Mouse (Mus musculus) left cerebral cortex, adult 8-10 months (tissue): Measurements from ENCODE around the gene Mipol1. TPM values are rescaled to one million over a fixed set of nuclear protein-coding genes. Genes with fewer than 3 reads are reported as not detected.
A peak's percentile ranks its signal among the peaks of the same experiment; 100 is the strongest.
"Not testable (repeated sequence)": the region's sequence is repeated elsewhere in the genome, so short reads cannot be mapped to it uniquely, and the experiment has no call there.

Source experiments
- DNase-seq, 2 experiments: peaks; one replicate each; pipeline ENCODE4 v3.0.0; 2022; ENCODE audit warnings: low spot score in 2 of 2
- total RNA-seq, 4 experiments: library from RNA; stranded (reverse); gene quantifications; 2 replicates each; pipeline ENCODE4 v1.2.4; 2022

Mipol1 gene
- 10 to 100 TPM in 1 of 4 experiments, 1 to 10 TPM in 3; 7.9 to 13.1 (median 8.4) TPM for total RNA-seq

DNA sequence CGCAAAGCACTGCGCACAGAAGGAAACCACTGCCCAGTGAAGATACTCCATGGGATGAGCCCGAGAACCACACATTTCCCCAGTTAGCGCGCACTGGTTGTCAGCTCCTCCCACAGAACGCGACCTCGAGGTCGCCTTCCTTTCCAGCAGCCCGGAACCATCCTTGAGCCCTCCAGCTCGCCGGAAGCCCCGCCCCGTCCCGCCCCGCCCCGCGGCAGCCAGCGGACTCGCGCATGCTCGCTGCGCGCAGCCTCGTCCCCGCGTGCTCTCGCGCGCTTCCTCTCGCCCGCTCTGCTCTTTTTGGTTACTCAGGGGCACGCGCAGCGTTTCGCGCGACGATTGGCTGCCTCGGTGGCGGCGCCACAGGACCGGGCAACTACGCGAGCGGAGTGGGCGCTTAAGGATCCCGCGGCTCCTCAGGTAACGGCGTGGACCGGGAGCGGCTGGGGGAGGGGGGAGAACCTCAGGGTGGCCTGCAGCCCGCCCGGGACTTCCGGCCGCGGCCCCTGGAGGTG lies at the start of gene Mipol1, which contains the start of gene Prps1l3:
Gene Mipol1, plus strand, starts transcription at position 236 of the 515 bp plus-strand sequence.
Gene Prps1l3, plus strand, starts transcription at position 221 of the 515 bp plus-strand sequence.
- peak; percentile 70 to 82 for DNase-seq

DNA sequence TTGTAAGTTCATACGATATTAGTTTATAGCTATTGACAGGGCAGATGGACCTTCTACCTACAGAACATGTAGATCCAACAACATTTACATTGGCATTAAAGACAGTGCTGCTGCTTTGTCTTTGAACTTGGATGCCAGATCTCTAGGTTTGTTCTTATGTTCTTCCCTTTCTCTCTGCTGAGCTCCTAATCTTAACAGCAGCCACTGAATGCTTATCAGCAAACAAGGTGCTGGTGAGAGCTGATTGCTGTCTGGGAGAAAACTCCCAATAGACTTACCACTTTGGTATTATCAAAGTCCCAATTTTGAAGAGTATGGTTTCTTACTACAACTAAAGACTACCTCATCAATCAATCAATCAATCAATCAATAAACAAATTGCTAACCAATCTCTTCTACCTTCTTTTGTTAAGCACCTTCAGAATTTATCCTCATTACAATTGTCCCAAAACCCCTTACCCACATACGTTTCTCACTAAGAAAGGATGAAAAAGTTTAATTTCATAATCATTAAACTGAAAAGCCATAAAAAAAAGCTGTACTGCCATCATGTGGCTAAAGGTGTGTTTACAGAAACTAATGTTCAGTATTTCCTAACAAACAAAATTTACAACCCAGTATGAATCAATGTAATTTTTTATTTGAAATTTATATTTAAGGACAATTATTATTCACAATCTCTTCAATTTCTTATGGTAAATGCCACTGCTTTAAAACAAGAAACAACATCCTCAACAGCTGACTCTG lies 45.7 kb upstream of the Mipol1 start:
- no peak for DNase-seq

DNA sequence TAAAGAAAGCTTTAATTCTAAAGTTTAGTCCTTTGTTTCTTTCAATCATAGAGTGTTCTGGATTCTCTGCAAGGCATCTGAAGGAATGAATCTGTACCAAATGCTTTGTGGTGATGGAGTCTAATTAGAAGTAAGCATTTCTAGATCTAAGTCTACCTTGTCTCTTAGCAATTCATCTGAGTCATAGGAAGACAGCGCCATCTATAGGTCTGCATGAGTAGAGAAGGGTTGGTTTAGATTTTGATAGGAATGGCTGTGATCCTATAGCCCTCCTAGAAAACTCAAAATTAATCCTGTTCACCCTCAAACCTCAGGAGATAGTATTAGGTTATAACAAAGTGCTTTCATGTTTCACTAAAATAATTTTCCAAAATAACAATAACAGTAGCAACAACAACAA lies 44.8 kb upstream of the Mipol1 start:
- no peak for DNase-seq

DNA sequence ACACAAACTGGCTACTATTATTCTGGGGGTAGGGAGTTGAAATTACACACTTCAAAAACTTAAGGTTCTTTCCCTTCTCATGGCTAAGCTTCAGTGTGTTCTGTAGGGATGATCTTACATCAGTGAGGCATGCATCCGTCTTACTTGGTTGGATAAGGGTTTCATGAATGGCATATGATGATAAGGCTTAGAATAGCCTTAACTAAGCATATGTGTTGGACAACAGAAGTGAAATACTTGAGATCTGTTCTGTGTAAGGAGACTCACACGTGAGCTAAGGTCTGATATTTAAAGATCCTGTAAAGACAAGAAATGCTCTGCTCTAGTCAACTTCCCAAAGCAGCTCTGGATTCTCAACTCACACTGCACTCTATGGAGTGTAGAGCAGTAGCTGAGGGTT lies 44.1 kb upstream of the Mipol1 start:
- no peak for DNase-seq

DNA sequence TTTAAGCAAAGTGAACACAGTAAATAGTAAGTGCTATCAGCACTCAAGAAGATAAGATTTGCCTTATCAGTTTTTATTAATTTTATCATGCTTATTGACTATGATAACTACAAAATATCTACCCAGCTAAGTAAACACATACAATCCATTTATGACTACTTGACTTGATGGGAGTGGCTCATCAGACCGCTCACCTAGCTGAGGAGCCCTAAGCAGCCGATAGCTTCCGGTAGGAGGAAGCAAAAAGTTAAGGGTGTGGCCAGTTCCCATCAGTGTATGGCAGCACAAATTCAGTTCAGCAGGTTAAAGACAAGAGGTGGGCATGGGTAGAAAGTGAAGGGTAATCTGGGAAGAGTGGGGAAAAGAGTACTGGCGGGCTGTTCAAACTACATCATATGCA lies 43.2 kb upstream of the Mipol1 start:
- no peak for DNase-seq

DNA sequence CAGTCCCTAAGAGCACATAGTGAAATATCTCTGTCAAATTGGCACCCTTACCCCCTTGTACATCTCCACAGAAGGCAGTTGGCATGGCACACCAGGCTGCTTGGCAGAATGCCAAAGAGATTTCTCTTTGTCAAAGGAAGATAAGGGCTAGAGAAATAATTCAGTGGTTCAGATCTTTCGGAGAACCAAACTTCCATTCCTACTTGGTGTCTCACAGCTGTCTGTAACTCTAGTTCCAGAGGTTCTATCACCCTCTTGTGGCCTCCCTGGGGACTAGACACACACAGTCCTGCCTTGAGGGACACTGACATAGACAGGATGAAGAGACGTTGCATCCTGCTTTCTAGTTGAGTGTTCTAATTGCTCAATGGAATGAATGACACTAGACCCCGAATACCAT lies 35.6 kb upstream of the Mipol1 start:
- no peak for DNase-seq

DNA sequence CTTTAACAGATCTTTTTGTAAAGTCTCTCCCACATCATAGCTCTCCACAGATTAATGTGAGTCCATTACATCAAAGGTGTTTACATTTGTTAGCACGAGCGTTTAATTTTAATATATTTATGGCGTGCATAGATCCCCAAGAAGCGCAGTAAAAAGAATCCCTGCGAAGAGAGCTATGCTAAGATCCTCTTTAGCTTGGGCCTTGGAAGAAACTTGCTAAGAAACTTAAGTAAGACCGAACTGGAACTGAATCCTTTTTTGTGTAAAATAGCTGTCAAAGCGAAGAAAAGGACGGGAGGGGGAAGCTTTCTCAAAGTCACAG lies 34.0 kb upstream of the Mipol1 start:
- DNase-seq = no peak

DNA sequence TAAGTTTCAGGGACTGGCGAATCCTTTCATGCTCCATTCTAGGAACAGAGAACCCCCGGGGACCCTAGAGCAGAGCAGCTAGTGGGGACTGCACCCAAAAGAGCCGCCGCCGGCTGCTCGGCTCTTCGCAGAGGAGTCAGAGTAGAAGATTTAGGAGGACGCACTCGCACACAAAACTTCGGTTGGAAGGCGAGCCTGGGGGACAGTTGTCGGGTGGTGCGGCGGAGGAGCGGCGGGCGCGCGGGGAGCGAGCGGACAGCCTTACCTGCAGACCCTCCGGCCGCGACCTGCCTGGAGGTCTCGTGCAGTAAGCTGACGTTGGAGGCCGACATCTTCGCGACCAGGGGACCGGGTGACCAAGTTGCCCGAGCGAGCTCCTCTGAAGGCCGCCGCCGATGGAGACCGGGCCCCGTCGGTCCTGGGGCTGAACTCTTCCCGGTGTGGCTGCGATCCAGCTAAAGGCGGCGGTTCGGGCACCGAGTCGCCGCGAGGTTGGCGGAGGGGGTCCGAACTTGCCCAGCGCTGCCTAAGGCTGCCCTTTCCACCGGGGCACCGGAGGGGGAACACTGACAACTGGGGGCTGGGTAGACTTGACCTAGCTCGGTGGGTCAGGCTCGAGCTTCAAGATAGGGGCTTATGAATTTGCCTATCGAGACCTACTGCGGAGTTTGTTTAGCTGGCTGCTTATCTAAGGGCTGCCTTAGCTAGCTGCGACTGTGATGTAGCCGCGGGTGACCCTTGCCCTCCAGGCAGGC lies 33.4 kb upstream of the Mipol1 start:
- peak in 1 of 2 experiments; percentile 3 for DNase-seq

DNA sequence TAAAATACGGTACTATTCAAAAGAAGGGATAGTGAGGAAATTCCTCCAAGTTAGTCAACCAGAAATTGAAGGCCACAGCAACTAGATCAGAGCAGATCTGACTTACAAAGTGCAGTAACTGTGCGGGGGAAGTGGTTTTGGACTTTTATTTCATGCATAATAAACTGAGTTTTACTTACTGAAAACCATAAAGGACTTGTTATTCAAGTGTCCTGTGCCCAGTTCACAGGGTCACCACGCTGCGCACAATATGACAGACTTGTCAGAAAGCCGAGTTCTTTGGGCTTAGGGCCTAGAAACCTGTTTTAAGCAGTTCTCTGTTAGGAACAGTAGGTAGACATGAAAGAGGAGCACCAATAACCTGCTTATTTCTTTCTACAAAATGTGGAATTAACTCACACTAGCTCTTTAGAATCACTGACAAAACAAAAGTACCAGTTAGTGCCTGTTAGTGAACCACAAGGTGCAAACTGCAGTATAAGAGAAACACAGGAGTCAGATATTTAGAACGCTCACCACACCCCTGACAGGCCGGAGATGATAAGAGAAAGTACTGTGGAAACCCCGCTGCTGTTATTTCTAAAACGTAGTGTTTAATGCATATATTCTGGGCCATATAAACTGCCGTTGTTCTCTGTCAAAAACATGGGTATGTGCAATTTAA lies 32.7 kb upstream of the Mipol1 start, which contains the start of gene Slc25a21:
Gene Slc25a21, minus strand, starts transcription at position 110 of the 664 bp plus-strand sequence.
- no peak for DNase-seq

DNA sequence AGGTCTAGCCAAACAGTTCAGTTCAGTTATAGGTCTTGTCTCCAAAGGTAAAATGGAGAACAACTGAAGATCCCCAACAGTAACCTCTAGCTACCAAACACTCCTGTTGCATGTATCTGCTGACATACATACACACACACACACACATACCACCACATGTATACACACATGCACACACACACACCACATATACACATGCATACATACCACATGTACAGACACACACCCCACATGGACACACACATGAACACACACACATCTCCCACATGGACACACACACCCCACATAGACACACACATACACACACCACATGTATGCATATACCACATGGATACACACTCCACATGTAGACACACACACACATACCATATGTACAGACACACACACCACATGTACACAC lies 32.0 kb upstream of the Mipol1 start:
- no peak for DNase-seq

DNA sequence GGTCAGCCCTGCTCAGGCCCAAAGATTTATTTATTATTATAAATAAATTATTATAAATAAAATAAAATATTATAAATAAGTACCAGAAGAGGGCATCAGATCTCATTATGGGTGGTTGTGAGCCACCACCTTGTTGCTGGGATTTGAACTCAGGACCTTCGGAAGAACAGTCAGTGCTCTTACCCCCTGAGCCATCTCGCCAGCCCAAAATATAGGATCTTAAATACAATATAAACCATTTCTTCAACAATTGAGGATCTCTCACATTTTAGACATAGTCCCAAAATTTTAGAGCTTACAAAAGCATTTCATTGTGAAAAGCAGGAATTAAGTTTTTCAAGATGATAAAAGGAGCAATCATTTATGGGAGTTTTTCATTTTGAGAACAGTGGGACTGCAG lies 30.8 kb upstream of the Mipol1 start:
- no peak for DNase-seq

DNA sequence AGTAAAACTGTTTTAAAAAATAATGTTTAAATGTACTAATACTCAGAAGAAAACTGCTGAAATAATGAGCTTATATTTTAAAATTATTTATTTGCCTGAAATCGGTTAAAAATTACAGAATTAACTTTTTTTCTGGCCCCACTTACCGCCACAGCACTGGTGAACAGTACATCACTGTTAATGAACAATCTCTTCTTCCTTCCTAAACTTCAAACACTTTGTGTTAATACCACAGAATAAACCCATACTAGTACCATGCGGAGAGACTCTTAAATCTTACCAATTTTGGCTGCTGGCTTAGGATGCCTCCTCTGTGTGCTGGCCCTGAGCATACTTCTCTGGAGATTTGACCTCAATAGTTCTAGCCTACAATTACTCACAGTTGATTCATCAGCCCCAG lies 28.3 kb upstream of the Mipol1 start:
- no peak for DNase-seq

DNA sequence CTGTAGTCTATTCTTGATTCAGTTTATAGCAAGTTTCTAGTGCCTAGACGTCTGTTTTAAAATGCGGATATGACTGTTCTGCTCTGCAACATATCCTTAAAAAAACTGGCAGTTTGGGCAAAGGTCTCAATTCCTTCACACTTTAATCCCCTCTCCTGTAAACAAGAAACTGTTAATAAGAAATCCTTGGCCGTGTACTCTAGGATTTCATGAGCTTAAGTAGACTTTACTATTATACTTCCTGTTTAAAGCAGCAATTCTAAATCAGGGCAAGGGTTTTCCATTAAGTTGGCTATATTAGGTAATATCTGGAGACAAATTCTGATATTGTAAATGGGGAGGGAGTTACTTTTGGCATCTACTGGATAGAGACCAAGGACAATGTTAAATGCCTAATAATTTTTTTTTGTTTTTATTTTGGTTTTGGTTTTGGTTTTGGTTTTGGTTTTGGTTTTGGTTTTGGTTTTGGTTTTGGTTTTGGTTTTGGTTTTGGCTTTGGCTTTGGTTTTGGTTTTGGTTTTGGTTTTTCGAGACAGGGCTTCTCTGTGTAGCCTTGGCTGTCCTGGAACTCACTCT lies 25.9 kb upstream of the Mipol1 start:
- no peak for DNase-seq

DNA sequence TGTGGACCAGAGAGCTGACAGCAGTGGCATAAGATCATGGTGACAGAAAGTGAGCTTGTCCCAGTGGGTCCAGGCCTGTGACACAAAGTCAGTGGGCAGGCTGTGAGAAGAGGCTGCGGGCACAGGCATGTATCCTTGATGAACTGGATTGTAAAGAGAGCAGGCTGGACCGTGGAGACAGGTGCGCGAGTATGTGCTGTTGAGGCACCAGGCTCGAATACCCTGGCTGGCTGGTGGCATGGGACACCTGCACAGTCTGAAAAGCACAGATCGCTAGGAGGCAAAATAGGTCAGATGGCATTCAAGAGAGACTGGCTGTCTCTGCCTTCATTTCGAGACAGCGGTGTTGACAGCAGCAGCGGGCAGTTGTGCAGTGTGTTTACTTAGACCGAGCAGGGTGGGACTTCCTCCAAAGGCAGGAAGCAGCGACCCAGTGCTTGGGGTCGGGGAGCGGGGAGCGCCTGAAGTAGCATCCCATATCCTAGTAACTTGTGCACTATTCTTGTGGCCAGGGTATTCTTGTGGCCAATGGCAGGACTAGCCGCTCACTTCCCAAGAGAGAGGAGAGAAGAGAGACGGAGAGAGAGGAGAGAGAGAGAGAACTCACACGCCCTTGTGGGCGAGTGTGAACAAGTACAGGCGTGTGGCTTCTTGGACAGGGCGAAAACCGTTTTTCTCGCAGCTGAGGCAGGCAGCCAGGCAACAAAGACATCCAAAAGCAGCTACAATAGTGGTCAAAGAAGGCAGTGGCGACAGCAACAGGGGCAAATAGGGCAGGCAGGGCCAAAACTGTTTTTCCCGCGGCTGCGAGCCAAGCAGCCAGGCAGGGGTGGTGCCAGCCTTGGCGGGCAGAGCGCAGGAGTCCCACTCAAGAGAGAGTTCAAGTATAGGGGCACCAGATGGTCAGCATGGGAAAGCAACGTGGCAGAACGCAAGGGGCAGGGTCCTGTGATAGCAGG lies 18.6 kb upstream of the Mipol1 start:
- peak in 1 of 2 experiments; percentile 9 for DNase-seq

DNA sequence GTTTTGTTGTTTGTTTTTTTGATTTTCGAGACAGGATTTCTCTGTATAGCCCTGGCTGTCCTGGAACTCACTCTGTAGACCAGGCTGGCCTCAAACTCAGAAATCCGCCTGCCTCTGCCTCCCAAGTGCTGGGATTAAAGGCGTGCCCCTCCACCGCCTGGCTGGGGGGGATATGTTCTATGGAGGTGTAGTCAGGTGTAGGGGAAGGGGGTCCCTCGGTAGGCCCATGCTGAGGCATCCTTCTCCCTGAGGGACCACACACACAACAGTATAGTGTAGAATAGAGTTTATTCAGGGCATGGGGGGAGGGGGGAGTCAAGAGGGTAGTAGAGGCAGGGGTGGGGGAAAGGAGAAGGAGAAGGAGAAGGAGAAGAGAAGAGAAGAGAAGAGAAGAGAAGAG lies 17.8 kb upstream of the Mipol1 start:
- DNase-seq = not testable (repeated sequence)

DNA sequence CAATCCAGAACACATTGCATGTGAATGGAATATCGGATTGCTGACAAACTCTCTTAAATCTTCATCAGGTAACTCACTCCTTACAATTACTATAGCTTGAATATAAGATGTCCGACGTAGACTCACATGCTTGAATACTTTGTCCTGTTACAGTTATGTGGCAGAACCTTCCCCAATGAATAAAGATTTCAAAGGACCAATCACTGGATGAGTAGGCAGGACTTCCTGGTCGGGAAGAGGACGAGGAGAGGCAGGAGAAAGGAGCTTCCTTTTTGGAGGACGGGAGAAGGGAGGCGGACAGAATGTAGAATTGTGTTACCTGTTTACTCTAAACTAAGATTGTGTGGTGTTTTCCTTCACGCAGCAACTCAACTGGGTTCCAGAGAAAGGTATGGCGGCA lies 3.8 kb upstream of the Mipol1 start:
- DNase-seq = no peak

DNA sequence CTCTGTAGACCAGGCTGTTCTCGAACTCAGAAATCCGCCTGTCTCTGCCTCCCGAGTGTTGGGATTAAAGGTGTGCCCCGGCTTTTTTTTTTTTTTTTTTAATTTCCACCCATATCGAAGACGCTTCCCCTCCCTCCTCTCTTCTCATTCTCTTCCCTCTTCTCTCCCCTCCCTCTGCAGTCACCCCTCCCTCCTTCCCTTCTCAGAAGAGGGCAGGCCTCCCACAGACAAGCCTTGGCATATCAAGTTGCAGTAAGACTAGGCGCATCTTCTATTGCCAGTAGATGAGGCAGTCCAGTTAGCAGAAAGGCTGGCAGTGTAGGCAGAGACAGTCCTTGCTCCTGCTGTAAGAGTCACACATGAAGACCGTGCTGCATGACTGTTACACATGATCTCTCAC lies 2.5 kb upstream of the Mipol1 start:
- no peak for DNase-seq

DNA sequence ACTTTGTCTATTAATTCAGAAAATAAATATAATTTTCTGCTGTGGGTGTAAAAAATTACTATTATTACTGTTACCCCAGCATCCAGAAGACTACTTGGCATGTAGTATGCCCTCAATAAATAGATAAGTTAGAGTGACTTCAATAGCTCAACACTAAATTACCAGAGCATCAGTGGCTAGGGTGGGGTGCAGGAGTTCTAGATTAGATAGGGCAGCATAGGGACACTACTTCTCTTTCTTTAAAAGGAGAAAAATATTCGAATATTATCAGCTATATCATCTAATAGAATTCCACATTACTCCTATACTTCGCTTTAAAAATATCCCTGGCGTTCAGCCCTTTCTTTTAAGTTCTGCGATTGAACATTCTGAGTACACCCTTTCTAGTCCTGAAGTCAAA lies 524 bp upstream of the Mipol1 start:
- no peak for DNase-seq

DNA sequence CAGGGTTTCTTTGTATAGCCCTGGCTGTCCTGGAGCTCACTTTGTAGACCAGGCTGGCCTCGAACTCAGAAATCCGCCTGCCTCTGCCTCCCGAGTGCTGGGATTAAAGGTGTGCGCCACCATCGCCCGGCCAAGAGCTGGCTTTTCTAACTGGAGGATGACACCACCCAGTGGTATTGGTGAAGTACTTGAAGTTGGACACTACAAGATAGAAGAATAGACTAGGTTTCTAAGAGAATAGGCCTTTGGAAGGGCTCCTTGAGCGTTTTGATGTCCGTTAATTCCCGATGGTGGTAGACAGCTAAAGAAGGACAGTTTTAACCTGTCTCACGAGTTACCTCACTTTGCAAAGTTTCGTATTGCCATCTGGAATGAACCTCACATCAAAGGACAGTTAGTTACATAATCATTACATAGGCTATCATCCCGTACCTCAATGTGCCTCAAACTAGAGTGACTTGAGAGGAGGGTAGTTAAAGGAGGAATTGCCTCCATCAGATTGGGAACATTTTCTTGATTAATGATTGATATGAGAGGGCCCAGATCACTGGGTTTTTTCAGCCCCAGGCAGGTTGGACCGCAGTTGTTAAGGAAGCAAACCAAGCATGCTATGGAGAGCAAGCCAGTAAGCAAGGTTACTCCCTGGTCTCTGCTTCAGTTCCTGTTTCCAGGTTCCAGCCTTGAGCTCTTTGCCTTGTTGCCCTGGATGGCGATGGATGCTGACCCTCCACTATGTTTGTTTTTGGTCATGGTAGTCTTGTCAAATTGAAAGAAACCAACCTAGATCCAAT lies 1.1 kb downstream of the Mipol1 start:
- DNase-seq = no peak

DNA sequence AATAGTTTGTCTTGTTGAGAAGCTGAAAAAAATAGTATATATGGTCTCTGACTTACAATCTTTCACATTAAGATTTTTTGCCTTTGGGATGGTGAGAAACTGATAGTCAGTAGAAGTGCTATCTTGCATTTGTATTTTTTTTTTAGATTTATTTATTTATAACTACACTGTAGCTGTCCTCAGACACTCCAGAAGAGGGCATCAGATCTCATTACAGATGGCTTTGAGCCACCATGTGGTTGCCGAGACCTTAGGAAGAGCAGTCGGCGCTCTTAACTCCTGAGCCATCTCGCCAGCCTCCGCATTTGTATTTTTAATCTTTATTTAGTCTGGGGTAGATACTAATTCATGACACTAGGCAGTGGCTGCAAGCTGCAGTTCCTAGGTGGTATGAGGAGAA lies 3.2 kb downstream of the Mipol1 start:
- DNase-seq = no peak
